ENCODE assay signal across 25 mouse cellular contexts in genomic region chr10:80952449-80952848, GRCm38 (mm10). TPM values are rescaled to one million over a fixed set of nuclear protein-coding genes. Genes with fewer than 3 reads are reported as not detected.
DNase-seq lines count a peak whose midpoint lies in the region; ATAC-seq and TF ChIP-seq lines count a peak whose summit lies in the region.
"Had no signal": no experiment of that assay in that cellular context is flagged by ENCODE, and none has a peak within 500 bp of the region (broad histone marks: within the 10 kb centered on the region; RNA-seq: fewer than 3 reads in every experiment).

No protein-coding gene starts in this region.

- no peak for TF ChIP-seq CTCF in E14TG2a.4 (conservative IDR thresholded peaks at IDR 0.05; ENCODE audit: low read length)

- 73% methylated on average over 15 of the region's 15 CpGs for WGBS in limb, embryonic 13.5 days
- WGBS in limb, embryonic 10.5 days: 79% methylated on average over 15 of the region's 15 CpGs
- WGBS in intestine, embryonic 16.5 days: 75% methylated on average over 15 of the region's 15 CpGs

- no peak overlapping the region for H3K27ac ChIP-seq in limb, embryonic 13.5 days
- H3K27ac ChIP-seq in limb, embryonic 10.5 days: no peak overlapping the region
- H3K27ac ChIP-seq in ES-E14 (ENCODE audit: insufficient read depth, low read depth, low read length, poor library complexity, severe bottlenecking): no peak overlapping the region
- no peak overlapping the region for H3K27ac ChIP-seq in intestine, embryonic 16.5 days (ENCODE audit: low read length)
- H3K27ac ChIP-seq: embryonic facial prominence, embryonic 10.5 days; embryonic facial prominence, embryonic 13.5 days; forebrain, embryonic 12.5 days; forebrain, embryonic 15.5 days; hindbrain, embryonic 12.5 days; hindbrain, embryonic 15.5 days had no signal

- 0 out of 2 replicates have a peak overlapping the region, but pooled peaks have one; percentile 25 for H3K9ac ChIP-seq in limb, embryonic 13.5 days
- H3K9ac ChIP-seq in ES-E14 (ENCODE audit: insufficient read depth, low read depth, low read length, poor library complexity, severe bottlenecking): peak overlapping the region; percentile 23; the same call in 1 of the 2 replicates
- no peak overlapping the region for H3K9ac ChIP-seq in intestine, embryonic 16.5 days (ENCODE audit: low read depth, low read length)
- H3K9ac ChIP-seq: embryonic facial prominence, embryonic 13.5 days; forebrain, embryonic 12.5 days; forebrain, embryonic 15.5 days; heart, embryonic 12.5 days; hindbrain, embryonic 12.5 days; hindbrain, embryonic 15.5 days had no signal

- H3K4me2 ChIP-seq in limb, embryonic 13.5 days (replicated peaks): no peak overlapping the region
- no peak overlapping the region for H3K4me2 ChIP-seq in intestine, embryonic 16.5 days (ENCODE audit: low read depth, low read length)
- H3K4me2 ChIP-seq: embryonic facial prominence, embryonic 13.5 days; forebrain, embryonic 12.5 days; forebrain, embryonic 15.5 days; heart, embryonic 12.5 days; hindbrain, embryonic 12.5 days; hindbrain, embryonic 15.5 days had no signal

- no peaks in the 10 kb centered on the region for H3K9me3 ChIP-seq in limb, embryonic 13.5 days
- H3K9me3 ChIP-seq in limb, embryonic 10.5 days (replicated peaks): no peaks in the 10 kb centered on the region
- no peaks in the 10 kb centered on the region for H3K9me3 ChIP-seq in E14TG2a.4 (ENCODE audit: low read length)
- no peaks in the 10 kb centered on the region for H3K9me3 ChIP-seq in ES-E14 (ENCODE audit: control insufficient read depth, insufficient read depth, low read depth, low read length)
- no peaks in the 10 kb centered on the region for H3K9me3 ChIP-seq in intestine, embryonic 16.5 days (ENCODE audit: control insufficient read depth, low read length)
- H3K9me3 ChIP-seq: embryonic facial prominence, embryonic 10.5 days; embryonic facial prominence, embryonic 13.5 days; forebrain, embryonic 12.5 days; forebrain, embryonic 15.5 days; heart, embryonic 12.5 days; hindbrain, embryonic 12.5 days; hindbrain, embryonic 15.5 days had no signal

- ATAC-seq in limb, embryonic 13.5 days (ENCODE audit: low FRiP score, low read depth): no peak
- peak; percentile 54 for ATAC-seq in megakaryocyte progenitor cell, adult 5-6 weeks (replicated peaks; ENCODE audit: poor library complexity)
- no peak for ATAC-seq in intestine, embryonic 16.5 days
- ATAC-seq: activated CD4-positive, CD25-positive, alpha-beta regulatory T cell, adult 4 months; forebrain, embryonic 15.5 days had no signal

- H3K27me3 ChIP-seq in limb, embryonic 13.5 days: peaks cover 4% of the 10 kb centered on the region; the same call in 1 of the 2 replicates
- peaks cover 21% of the 10 kb centered on the region; the same call in 1 of the 2 replicates for H3K27me3 ChIP-seq in limb, embryonic 10.5 days (ENCODE audit: low read depth, poor library complexity, severe bottlenecking)
- H3K27me3 ChIP-seq in E14TG2a.4 (ENCODE audit: insufficient read depth, low read length): no peaks in the 10 kb centered on the region
- no peaks in the 10 kb centered on the region for H3K27me3 ChIP-seq in intestine, embryonic 16.5 days (replicated peaks; ENCODE audit: control insufficient read depth, insufficient read depth, low read length)
- H3K27me3 ChIP-seq: embryonic facial prominence, embryonic 13.5 days; forebrain, embryonic 15.5 days; hindbrain, embryonic 15.5 days had no signal

- H3K36me3 ChIP-seq in limb, embryonic 13.5 days: no peaks in the 10 kb centered on the region
- no peaks in the 10 kb centered on the region for H3K36me3 ChIP-seq in limb, embryonic 10.5 days
- H3K36me3 ChIP-seq in E14TG2a.4 (ENCODE audit: insufficient read depth, low read length) (no peaks in the 10 kb centered on the region), ES-E14 (ENCODE audit: control insufficient read depth, insufficient read depth, low read length, poor library complexity, severe bottlenecking) (no peaks in the 10 kb centered on the region)
- H3K36me3 ChIP-seq in intestine, embryonic 16.5 days (ENCODE audit: control insufficient read depth, insufficient read depth, low read length): no peaks in the 10 kb centered on the region
- H3K36me3 ChIP-seq: embryonic facial prominence, embryonic 10.5 days; embryonic facial prominence, embryonic 13.5 days; forebrain, embryonic 12.5 days; forebrain, embryonic 15.5 days; heart, embryonic 12.5 days; hindbrain, embryonic 12.5 days; hindbrain, embryonic 15.5 days had no signal

- H3K4me3 ChIP-seq in limb, embryonic 13.5 days: no peak overlapping the region
- no peak overlapping the region for H3K4me3 ChIP-seq in limb, embryonic 10.5 days
- H3K4me3 ChIP-seq in E14TG2a.4 (replicated peaks; ENCODE audit: low read length): peak overlapping the region; percentile 56; the same call in 1 of the 2 replicates
- H3K4me3 ChIP-seq in ES-E14 (ENCODE audit: insufficient read depth in 1 of 2, low read depth in 1 of 2, low read length in 2 of 2, poor library complexity in 1 of 2, severe bottlenecking in 1 of 2): peak overlapping the region in 1 of 2 experiments; percentile 9; a peak in 1 of 4 replicates
- H3K4me3 ChIP-seq in intestine, embryonic 16.5 days (ENCODE audit: low read length): no peak overlapping the region
- H3K4me3 ChIP-seq: embryonic facial prominence, embryonic 10.5 days; embryonic facial prominence, embryonic 13.5 days; erythroblast, embryonic 14.5 days; forebrain, embryonic 12.5 days; forebrain, embryonic 15.5 days; heart, embryonic 12.5 days; hindbrain, embryonic 12.5 days; hindbrain, embryonic 15.5 days had no signal

- DNase-seq in limb, embryonic 10.5 days (ENCODE audit: low spot score): no peak
- no peak for DNase-seq in ES-E14 (ENCODE audit: low read depth, low spot score)
- DNase-seq in cerebellum, adult 8-10 months: no peak
- DNase-seq: adrenal gland, postnatal 10 days; adrenal gland, postnatal 36 days; cerebellum, adult 18-20 months; cerebellum, adult 9-11 months; cerebellum, postnatal 25 days; embryo, embryonic 11 days; gastrocnemius, postnatal 25 days; heart, postnatal 14 days; kidney, adult 11 months had no signal

- in situ Hi-C loops in ES-E14 (cut with MboI; ENCODE audit: low sequenced_read_pairs in 2 of 2, unreplicated experiment in 2 of 2): no loop called here

- peaks cover 19% of the 10 kb centered on the region for H3K4me1 ChIP-seq in limb, embryonic 13.5 days
- H3K4me1 ChIP-seq in limb, embryonic 10.5 days: peaks cover 18% of the 10 kb centered on the region
- H3K4me1 ChIP-seq in E14TG2a.4 (replicated peaks; ENCODE audit: low read depth, low read length) (peaks cover 93% of the 10 kb centered on the region), ES-E14 (ENCODE audit: control insufficient read depth in 2 of 2, insufficient read depth in 2 of 2, low read length in 2 of 2, poor library complexity in 1 of 2) (peaks cover 14 to 52% of the 10 kb centered on the region in 2 experiments)
- H3K4me1 ChIP-seq in intestine, embryonic 16.5 days (ENCODE audit: control insufficient read depth, insufficient read depth, low read length): peaks cover 24% of the 10 kb centered on the region

TF ChIP-seq in ES-E14, 5 proteins besides CTCF, POLR2A, EP300 and RAD21:
- no peak for TF ChIP-seq MAFK (IDR thresholded peaks at IDR 0.05; ENCODE audit: insufficient read depth, low read depth, low read length)
- TF ChIP-seq ZNF384 (IDR thresholded peaks at IDR 0.05; ENCODE audit: low read depth, low read length): no peak
- no peak for TF ChIP-seq HCFC1 (IDR thresholded peaks at IDR 0.05; ENCODE audit: borderline replicate concordance, insufficient read depth, low read length)
- TF ChIP-seq CHD2 (IDR thresholded peaks at IDR 0.05; ENCODE audit: low read depth, low read length): no peak
- TF ChIP-seq ZC3H11A (IDR thresholded peaks at IDR 0.05; ENCODE audit: borderline replicate concordance, low read depth, low read length): no peak
TF ChIP-seq in ES-E14: peak in this region for 0.

RNA-seq across cellular contexts. Expression of gene Gadd45b, which starts 22.6 kb away (rescaled TPM):
- polyA plus RNA-seq in limb, embryonic 13.5 days (2015; fragmentation: Nextera tagmentation; extraction: Ambion mirVana): 32.3 and 32.7 TPM in 2 replicates
- 4.5 and 9.8 TPM in 2 replicates for polyA plus RNA-seq in limb, embryonic 10.5 days (2016; fragmentation: Nextera tagmentation; extraction: Ambion mirVana)
- total RNA-seq in ES-E14 (2012; rRNA removed): 26.4 and 36.0 TPM in 2 replicates
- total RNA-seq in megakaryocyte progenitor cell, adult 5-6 weeks (2015): 18.7 and 20.7 TPM in 2 replicates
- 17.6 and 17.9 TPM in 2 replicates for total RNA-seq in megakaryocyte progenitor cell, adult 5-6 weeks (2017)
- 26.5 and 29.1 TPM in 2 replicates for polyA plus RNA-seq in intestine, embryonic 16.5 days (2015; fragmentation: Nextera tagmentation; extraction: Ambion mirVana)

RNA-seq across cellular contexts. Expression of gene Lmnb2, which starts 34.4 kb away (rescaled TPM):
- 54.6 and 63.2 TPM in 2 replicates for polyA plus RNA-seq in limb, embryonic 13.5 days (2015; fragmentation: Nextera tagmentation; extraction: Ambion mirVana)
- 85.0 and 85.4 TPM in 2 replicates for polyA plus RNA-seq in limb, embryonic 10.5 days (2016; fragmentation: Nextera tagmentation; extraction: Ambion mirVana)
- total RNA-seq in ES-E14 (2012; rRNA removed): 66.5 and 88.2 TPM in 2 replicates
- 11.7 and 13.9 TPM in 2 replicates for total RNA-seq in megakaryocyte progenitor cell, adult 5-6 weeks (2015)
- 49.3 and 56.9 TPM in 2 replicates for total RNA-seq in megakaryocyte progenitor cell, adult 5-6 weeks (2017)
- 38.6 and 41.0 TPM in 2 replicates for polyA plus RNA-seq in intestine, embryonic 16.5 days (2015; fragmentation: Nextera tagmentation; extraction: Ambion mirVana)

RNA-seq across cellular contexts. Expression of gene Timm13, which starts 51.7 kb away (rescaled TPM):
- polyA plus RNA-seq in limb, embryonic 13.5 days (2015; fragmentation: Nextera tagmentation; extraction: Ambion mirVana): 306 and 335 TPM in 2 replicates
- 342 and 401 TPM in 2 replicates for polyA plus RNA-seq in limb, embryonic 10.5 days (2016; fragmentation: Nextera tagmentation; extraction: Ambion mirVana)
- 219 and 244 TPM in 2 replicates for total RNA-seq in ES-E14 (2012; rRNA removed)
- total RNA-seq in megakaryocyte progenitor cell, adult 5-6 weeks (2015): 132 and 150 TPM in 2 replicates
- 55.3 and 100 TPM in 2 replicates for total RNA-seq in megakaryocyte progenitor cell, adult 5-6 weeks (2017)
- polyA plus RNA-seq in intestine, embryonic 16.5 days (2015; fragmentation: Nextera tagmentation; extraction: Ambion mirVana): 390 and 410 TPM in 2 replicates
